Mouse (Mus musculus) forebrain, embryonic 16.5 days (tissue): ENCODE measurements at regions not wholly inside any gene's neighbourhood (a gene's known extent, or its start where the extent isn't known, plus 50 kb on each side); places are given as distances from the start of the nearest gene placed in this dataset.

Experiments
- ATAC-seq: fragments of 200-750 bp; cut with Nextera tagmentation; 2 replicates; pipeline ENCODE4 v1.8.0; 2017; ENCODE audit warnings: mild to moderate bottlenecking, moderate library complexity
- H3K27ac ChIP-seq: fragments of 300-500 bp; sonication (generic); 2 replicates; pipeline ENCODE4 v1.5.1; 2014; ENCODE audit warnings: low read length, control low read depth
- H3K27me3 ChIP-seq: fragments of 300-500 bp; sonication (generic); replicated peaks from 2 replicates; pipeline ENCODE4 v1.6.1; 2014; ENCODE audit warnings: low read length; ENCODE audit not compliant: control insufficient read depth, insufficient read depth
- H3K36me3 ChIP-seq: fragments of 300-500 bp; sonication (generic); 2 replicates; pipeline ENCODE4 v1.6.1; 2014; ENCODE audit not compliant: control insufficient read depth, insufficient read depth
- H3K4me1 ChIP-seq: fragments of 300-500 bp; sonication (generic); replicated peaks from 2 replicates; pipeline ENCODE4 v1.6.1; 2014; ENCODE audit warnings: low read length; ENCODE audit not compliant: control insufficient read depth, insufficient read depth
- H3K4me2 ChIP-seq: fragments of 300-500 bp; sonication (generic); 2 replicates; pipeline ENCODE4 v1.6.1; 2014; ENCODE audit warnings: mild to moderate bottlenecking, low read length, control low read depth
- H3K4me3 ChIP-seq: fragments of 300-500 bp; sonication (generic); replicated peaks from 2 replicates; pipeline ENCODE4 v1.5.1; 2014; ENCODE audit warnings: mild to moderate bottlenecking, low read length, control low read depth
- H3K9ac ChIP-seq: fragments of 300-500 bp; sonication (generic); replicated peaks from 2 replicates; pipeline ENCODE4 v1.6.1; 2014; ENCODE audit warnings: low read depth, low read length, control low read depth
- H3K9me3 ChIP-seq: fragments of 300-500 bp; sonication (generic); 2 replicates; pipeline ENCODE4 v1.6.1; 2016; ENCODE audit warnings: low read length; ENCODE audit not compliant: control insufficient read depth
- WGBS: fragments of 180-500 bp; shearing (Covaris S2); extraction: QIAGEN DNeasy Blood & Tissue Kit; methylation state at CpG from one replicate; pipeline ENCODE4 v1.1.7; 2014; 5-methylcytosine and 5-hydroxymethylcytosine counted together

DNA sequence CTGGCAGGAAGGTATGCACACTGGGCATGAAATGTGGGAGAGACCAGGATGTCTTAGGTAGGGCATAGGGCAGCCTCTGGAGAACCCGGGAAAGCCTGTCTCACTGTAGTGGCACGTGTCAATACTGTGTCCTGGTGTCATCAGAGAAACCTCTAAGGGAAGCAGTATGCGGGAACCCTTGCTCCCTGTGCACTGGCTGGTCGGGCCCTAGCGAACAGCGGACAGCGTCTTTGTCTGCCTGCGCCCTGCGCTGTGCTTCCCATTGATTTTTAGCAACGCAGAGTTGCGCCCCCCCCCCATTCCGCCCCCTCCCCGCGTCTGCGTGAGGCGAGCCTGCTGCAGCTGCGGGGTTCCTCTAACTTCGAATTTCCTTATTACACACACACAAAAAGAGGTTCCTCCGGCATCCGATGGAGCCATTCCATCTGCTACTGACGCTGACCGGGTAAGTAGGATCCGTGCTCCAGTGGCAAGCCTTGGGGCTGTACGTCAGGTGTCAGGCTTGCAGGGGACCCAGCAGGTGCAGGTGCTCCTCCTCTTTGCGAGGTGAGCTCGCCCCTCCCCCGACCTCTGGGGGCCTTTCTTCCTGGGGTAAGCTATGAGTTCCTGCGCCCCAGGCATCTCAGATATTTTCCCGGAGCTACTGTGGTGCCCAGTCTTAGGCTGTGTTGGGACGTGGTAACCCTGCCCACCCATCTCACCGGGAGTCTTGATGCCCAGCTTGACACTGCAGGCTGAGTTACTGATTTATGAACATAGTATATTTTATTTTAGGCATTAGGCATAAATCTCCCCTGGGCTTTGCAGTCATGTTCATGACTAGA, 151.8 kb upstream of the Topaz1 start:
- H3K27me3 ChIP-seq: 0 out of 2 replicates have a peak, but pooled peaks cover 7% of the 10 kb centered on the region
- 1% methylated on average over 31 of the region's 31 CpGs for WGBS
- peaks cover 15% of the 10 kb centered on the region for H3K4me1 ChIP-seq
- no peaks in the 10 kb centered on the region for H3K9me3 ChIP-seq
- peak overlapping the region; percentile 41 for H3K9ac ChIP-seq
- peak overlapping the region; percentile 50 for H3K4me2 ChIP-seq
- H3K4me3 ChIP-seq: peak overlapping the region; percentile 35
- no peak overlapping the region for H3K27ac ChIP-seq
- ATAC-seq: peak; percentile 46
- H3K36me3 ChIP-seq: no peaks in the 10 kb centered on the region

GRCm38 (mm10) chr9:122603106-122603505, 144.0 kb upstream of the Topaz1 start:
- Histone ChIP-seq H3K4me2 (no peak overlapping the region), H3K4me1 (no peaks in the 10 kb centered on the region), H3K36me3 (no peaks in the 10 kb centered on the region), H3K9ac (no peak overlapping the region), H3K4me3 (no peak overlapping the region), H3K27ac (no peak overlapping the region), H3K9me3 (no peaks in the 10 kb centered on the region), H3K27me3 (0 out of 2 replicates have a peak, but pooled peaks cover 2% of the 10 kb centered on the region)
- ATAC-seq: no peak
- WGBS: 84% methylated on average over 2 of the region's 2 CpGs

GRCm38 (mm10) chr9:122609616-122610015, 137.5 kb upstream of the Topaz1 start:
- H3K36me3 ChIP-seq: no peaks in the 10 kb centered on the region
- ATAC-seq: no peak
- no peaks in the 10 kb centered on the region for H3K9me3 ChIP-seq
- WGBS: 88% methylated on average over 5 of the region's 5 CpGs
- H3K4me1 ChIP-seq: 0 out of 2 replicates have a peak, but pooled peaks cover 3% of the 10 kb centered on the region
- H3K4me3 ChIP-seq: no peak overlapping the region
- no peak overlapping the region for H3K9ac ChIP-seq
- H3K27ac ChIP-seq: no peak overlapping the region
- no peak overlapping the region for H3K4me2 ChIP-seq
- no peaks in the 10 kb centered on the region for H3K27me3 ChIP-seq

GRCm38 (mm10) chr9:122610918-122611317, 136.2 kb upstream of the Topaz1 start:
- Histone ChIP-seq H3K4me3 (no peak overlapping the region), H3K27me3 (no peaks in the 10 kb centered on the region), H3K36me3 (no peaks in the 10 kb centered on the region), H3K27ac (no peak overlapping the region), H3K4me2 (no peak overlapping the region), H3K4me1 (0 out of 2 replicates have a peak, but pooled peaks cover 3% of the 10 kb centered on the region), H3K9me3 (no peaks in the 10 kb centered on the region), H3K9ac (no peak overlapping the region)
- ATAC-seq: no peak
- WGBS: 88% methylated on average over 10 of the region's 10 CpGs

DNA sequence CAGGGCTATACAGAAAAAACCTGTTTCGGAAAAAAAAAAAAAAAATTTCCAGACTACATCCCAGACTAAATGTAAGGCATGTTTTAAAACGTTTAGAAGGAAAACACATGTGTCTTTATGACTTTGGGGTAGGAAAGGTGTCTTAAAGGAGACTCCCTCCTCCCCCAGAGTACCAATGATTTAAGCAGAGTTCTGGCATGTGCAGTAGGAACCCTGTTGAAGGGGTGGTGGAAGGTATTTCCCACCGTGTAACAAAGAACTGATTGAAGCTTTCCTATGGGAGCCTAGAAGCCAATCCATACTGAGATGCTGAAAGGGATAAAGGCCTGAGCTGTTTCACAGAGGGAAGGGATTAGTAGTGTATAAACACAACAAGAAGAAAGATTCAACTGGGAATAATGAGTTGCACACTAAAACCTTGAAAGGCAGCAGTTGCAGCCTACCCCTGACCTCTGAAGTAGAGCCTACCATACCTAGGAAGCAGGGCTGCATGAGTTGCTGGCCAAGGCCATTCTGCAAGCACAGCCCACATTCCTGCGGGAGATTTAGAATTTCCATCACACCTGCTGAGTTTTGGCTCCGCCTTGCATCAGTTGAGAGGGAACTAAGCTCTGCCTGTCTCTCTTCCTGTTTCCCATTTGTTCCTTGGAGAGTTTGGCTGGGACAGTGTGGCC, 132.4 kb upstream of the Topaz1 start:
- ATAC-seq: no peak
- 18% methylated on average over 5 of the region's 5 CpGs for WGBS
- H3K27ac ChIP-seq: no peak overlapping the region
- 0 out of 2 replicates have a peak, but pooled peaks cover 3% of the 10 kb centered on the region for H3K4me1 ChIP-seq
- no peak overlapping the region for H3K9ac ChIP-seq
- H3K9me3 ChIP-seq: no peaks in the 10 kb centered on the region
- no peak overlapping the region for H3K4me2 ChIP-seq
- 0 out of 2 replicates have a peak, but pooled peaks cover 4% of the 10 kb centered on the region for H3K27me3 ChIP-seq
- no peak overlapping the region for H3K4me3 ChIP-seq
- no peaks in the 10 kb centered on the region for H3K36me3 ChIP-seq

- 16% methylated on average over 4 of the region's 4 CpGs for WGBS
- Histone ChIP-seq H3K4me3 (no peak overlapping the region), H3K9ac (no peak overlapping the region), H3K27me3 (0 out of 2 replicates have a peak, but pooled peaks cover 4% of the 10 kb centered on the region), H3K4me2 (no peak overlapping the region), H3K9me3 (no peaks in the 10 kb centered on the region), H3K36me3 (no peaks in the 10 kb centered on the region), H3K4me1 (0 out of 2 replicates have a peak, but pooled peaks cover 3% of the 10 kb centered on the region), H3K27ac (no peak overlapping the region)
- no peak for ATAC-seq
These were observed 131.8 kb upstream of the Topaz1 start for GRCm38 (mm10) chr9:122615351-122615750.

GRCm38 (mm10) chr9:122617793-122618192, 129.4 kb upstream of the Topaz1 start:
- no peak overlapping the region for H3K9ac ChIP-seq
- H3K27me3 ChIP-seq: peaks cover 8% of the 10 kb centered on the region; the same call in 1 of the 2 replicates
- H3K4me1 ChIP-seq: 0 out of 2 replicates have a peak, but pooled peaks cover under 1% of the 10 kb centered on the region
- no peaks in the 10 kb centered on the region for H3K9me3 ChIP-seq
- WGBS: 49% methylated on average over 3 of the region's 3 CpGs
- no peak for ATAC-seq
- no peak overlapping the region for H3K4me3 ChIP-seq
- H3K36me3 ChIP-seq: no peaks in the 10 kb centered on the region
- H3K27ac ChIP-seq: no peak overlapping the region
- H3K4me2 ChIP-seq: no peak overlapping the region

GRCm38 (mm10) chr9:122625081-122625480, 122.1 kb upstream of the Topaz1 start:
- no peaks in the 10 kb centered on the region for H3K36me3 ChIP-seq
- H3K9ac ChIP-seq: no peak overlapping the region
- no peak overlapping the region for H3K4me3 ChIP-seq
- no peaks in the 10 kb centered on the region for H3K9me3 ChIP-seq
- peaks cover 18% of the 10 kb centered on the region; the same call in 1 of the 2 replicates for H3K27me3 ChIP-seq
- H3K27ac ChIP-seq: no peak overlapping the region
- WGBS: 93% methylated on average over 1 of the region's 1 CpGs
- peaks cover 11% of the 10 kb centered on the region for H3K4me1 ChIP-seq
- H3K4me2 ChIP-seq: no peak overlapping the region
- ATAC-seq: no peak

- Histone ChIP-seq H3K27me3 (peaks cover 13% of the 10 kb centered on the region; the same call in 1 of the 2 replicates), H3K4me2 (no peak overlapping the region), H3K27ac (no peak overlapping the region), H3K9me3 (no peaks in the 10 kb centered on the region), H3K9ac (no peak overlapping the region), H3K4me1 (peaks cover 13% of the 10 kb centered on the region), H3K36me3 (no peaks in the 10 kb centered on the region), H3K4me3 (no peak overlapping the region)
- WGBS: 68% methylated on average over 6 of the region's 6 CpGs
- no peak for ATAC-seq
These were observed 120.8 kb upstream of the Topaz1 start for GRCm38 (mm10) chr9:122626346-122626745.
